Mouse (Mus musculus): ENCODE measurements around the gene Kif7. TPM values are rescaled to one million over a fixed set of nuclear protein-coding genes. Genes with fewer than 3 reads are reported as not detected.
A peak's percentile ranks its signal among the peaks of the same experiment; 100 is the strongest.

The Kif7 gene
- 1.3 and 1.9 TPM in 2 replicates for polyA plus RNA-seq (2015; fragmentation: Nextera tagmentation; extraction: Ambion mirVana)

GRCm38 (mm10) chr7:79715187-79715981, at the start of gene Kif7:
TSS of gene Kif7 (minus strand) at chr7:79715720.
- Histone ChIP-seq H3K36me3 (ENCODE audit: control insufficient read depth, insufficient read depth, low read length) (no peaks in the 10 kb centered on the region), H3K4me1 (ENCODE audit: control insufficient read depth, insufficient read depth, low read length) (peaks cover 9% of the 10 kb centered on the region; the same call in 1 of the 2 replicates), H3K4me2 (ENCODE audit: low read length) (peak within 1 kb of the TSS; percentile 94), H3K9ac (ENCODE audit: low read depth, low read length) (peak within 1 kb of the TSS; percentile 67), H3K27me3 (ENCODE audit: control insufficient read depth, insufficient read depth, low read depth, low read length) (no peaks in the 10 kb centered on the region), H3K9me3 (replicated peaks; ENCODE audit: control insufficient read depth, low read length, poor library complexity, severe bottlenecking) (no peaks in the 10 kb centered on the region), H3K4me3 (ENCODE audit: low read depth, low read length) (peak within 1 kb of the TSS; percentile 62), H3K27ac (ENCODE audit: low read length) (no peak within 1 kb of the TSS)
- ATAC-seq, result peak; percentile 74
- whole genome bisulfite sequencing, result under 1% methylated on average over 45 of the region's 55 CpGs

GRCm38 (mm10) chr7:79762106-79762505, 46.6 kb upstream of the Kif7 start:
- H3K36me3 ChIP-seq (ENCODE audit: control insufficient read depth, insufficient read depth, low read length), result no peaks in the 10 kb centered on the region
- no peak overlapping the region for H3K4me3 ChIP-seq (ENCODE audit: low read depth, low read length)
- no peaks in the 10 kb centered on the region for H3K27me3 ChIP-seq (ENCODE audit: control insufficient read depth, insufficient read depth, low read depth, low read length)
- H3K4me1 ChIP-seq (ENCODE audit: control insufficient read depth, insufficient read depth, low read length), result no peaks in the 10 kb centered on the region
- WGBS, result 80% methylated on average over 8 of the region's 8 CpGs
- no peak for ATAC-seq
- no peak overlapping the region for H3K4me2 ChIP-seq (ENCODE audit: low read length)
- H3K27ac ChIP-seq (ENCODE audit: low read length), result no peak overlapping the region
- no peak overlapping the region for H3K9ac ChIP-seq (ENCODE audit: low read depth, low read length)
- H3K9me3 ChIP-seq (replicated peaks; ENCODE audit: control insufficient read depth, low read length, poor library complexity, severe bottlenecking), result no peaks in the 10 kb centered on the region

- H3K4me1 ChIP-seq (ENCODE audit: control insufficient read depth, insufficient read depth, low read length), result no peaks in the 10 kb centered on the region
- no peak overlapping the region for H3K4me3 ChIP-seq (ENCODE audit: low read depth, low read length)
- no peak for ATAC-seq
- H3K9me3 ChIP-seq (replicated peaks; ENCODE audit: control insufficient read depth, low read length, poor library complexity, severe bottlenecking), result no peaks in the 10 kb centered on the region
- WGBS, result 82% methylated on average over 5 of the region's 5 CpGs
- no peaks in the 10 kb centered on the region for H3K36me3 ChIP-seq (ENCODE audit: control insufficient read depth, insufficient read depth, low read length)
- no peak overlapping the region for H3K4me2 ChIP-seq (ENCODE audit: low read length)
- H3K27me3 ChIP-seq (ENCODE audit: control insufficient read depth, insufficient read depth, low read depth, low read length), result no peaks in the 10 kb centered on the region
- no peak overlapping the region for H3K9ac ChIP-seq (ENCODE audit: low read depth, low read length)
- no peak overlapping the region for H3K27ac ChIP-seq (ENCODE audit: low read length)
These were observed 45.8 kb upstream of the Kif7 start for GRCm38 (mm10) chr7:79761124-79761876.

- H3K36me3 ChIP-seq (ENCODE audit: control insufficient read depth, insufficient read depth, low read length), result no peaks in the 10 kb centered on the region
- no peaks in the 10 kb centered on the region for H3K4me1 ChIP-seq (ENCODE audit: control insufficient read depth, insufficient read depth, low read length)
- H3K27ac ChIP-seq (ENCODE audit: low read length), result no peak overlapping the region
- H3K4me2 ChIP-seq (ENCODE audit: low read length), result no peak overlapping the region
- no peak overlapping the region for H3K9ac ChIP-seq (ENCODE audit: low read depth, low read length)
- ATAC-seq, result no peak
- no peaks in the 10 kb centered on the region for H3K9me3 ChIP-seq (replicated peaks; ENCODE audit: control insufficient read depth, low read length, poor library complexity, severe bottlenecking)
- no peak overlapping the region for H3K4me3 ChIP-seq (ENCODE audit: low read depth, low read length)
- H3K27me3 ChIP-seq (ENCODE audit: control insufficient read depth, insufficient read depth, low read depth, low read length), result no peaks in the 10 kb centered on the region
These were observed 44.2 kb upstream of the Kif7 start for GRCm38 (mm10) chr7:79759766-79760165.

GRCm38 (mm10) chr7:79758176-79758575, 42.7 kb upstream of the Kif7 start:
- ATAC-seq, result no peak
- H3K9me3 ChIP-seq (replicated peaks; ENCODE audit: control insufficient read depth, low read length, poor library complexity, severe bottlenecking), result no peaks in the 10 kb centered on the region
- WGBS, result 81% methylated on average over 6 of the region's 6 CpGs
- H3K4me1 ChIP-seq (ENCODE audit: control insufficient read depth, insufficient read depth, low read length), result no peaks in the 10 kb centered on the region
- no peak overlapping the region for H3K27ac ChIP-seq (ENCODE audit: low read length)
- no peak overlapping the region for H3K4me2 ChIP-seq (ENCODE audit: low read length)
- H3K27me3 ChIP-seq (ENCODE audit: control insufficient read depth, insufficient read depth, low read depth, low read length), result no peaks in the 10 kb centered on the region
- H3K9ac ChIP-seq (ENCODE audit: low read depth, low read length), result no peak overlapping the region
- no peak overlapping the region for H3K4me3 ChIP-seq (ENCODE audit: low read depth, low read length)
- H3K36me3 ChIP-seq (ENCODE audit: control insufficient read depth, insufficient read depth, low read length), result no peaks in the 10 kb centered on the region

GRCm38 (mm10) chr7:79756334-79756733, 40.8 kb upstream of the Kif7 start:
- H3K27me3 ChIP-seq (ENCODE audit: control insufficient read depth, insufficient read depth, low read depth, low read length), result no peaks in the 10 kb centered on the region
- no peak for ATAC-seq
- no peaks in the 10 kb centered on the region for H3K4me1 ChIP-seq (ENCODE audit: control insufficient read depth, insufficient read depth, low read length)
- H3K36me3 ChIP-seq (ENCODE audit: control insufficient read depth, insufficient read depth, low read length), result no peaks in the 10 kb centered on the region
- WGBS, result 60% methylated on average over 2 of the region's 2 CpGs
- H3K4me3 ChIP-seq (ENCODE audit: low read depth, low read length), result no peak overlapping the region
- H3K9me3 ChIP-seq (replicated peaks; ENCODE audit: control insufficient read depth, low read length, poor library complexity, severe bottlenecking), result no peaks in the 10 kb centered on the region
- no peak overlapping the region for H3K9ac ChIP-seq (ENCODE audit: low read depth, low read length)
- no peak overlapping the region for H3K4me2 ChIP-seq (ENCODE audit: low read length)
- H3K27ac ChIP-seq (ENCODE audit: low read length), result no peak overlapping the region

GRCm38 (mm10) chr7:79749511-79749910, 34.0 kb upstream of the Kif7 start:
- H3K27me3 ChIP-seq (ENCODE audit: control insufficient read depth, insufficient read depth, low read depth, low read length), result no peaks in the 10 kb centered on the region
- no peak for ATAC-seq
- no peaks in the 10 kb centered on the region for H3K9me3 ChIP-seq (replicated peaks; ENCODE audit: control insufficient read depth, low read length, poor library complexity, severe bottlenecking)
- no peaks in the 10 kb centered on the region for H3K4me1 ChIP-seq (ENCODE audit: control insufficient read depth, insufficient read depth, low read length)
- WGBS, result 90% methylated on average over 6 of the region's 6 CpGs
- H3K36me3 ChIP-seq (ENCODE audit: control insufficient read depth, insufficient read depth, low read length), result no peaks in the 10 kb centered on the region
- H3K4me3 ChIP-seq (ENCODE audit: low read depth, low read length), result no peak overlapping the region
- H3K9ac ChIP-seq (ENCODE audit: low read depth, low read length), result no peak overlapping the region
- no peak overlapping the region for H3K4me2 ChIP-seq (ENCODE audit: low read length)
- no peak overlapping the region for H3K27ac ChIP-seq (ENCODE audit: low read length)

- Histone ChIP-seq H3K27me3 (ENCODE audit: control insufficient read depth, insufficient read depth, low read depth, low read length) (no peaks in the 10 kb centered on the region), H3K27ac (ENCODE audit: low read length) (no peak overlapping the region), H3K4me1 (ENCODE audit: control insufficient read depth, insufficient read depth, low read length) (peaks cover 7% of the 10 kb centered on the region), H3K9me3 (replicated peaks; ENCODE audit: control insufficient read depth, low read length, poor library complexity, severe bottlenecking) (no peaks in the 10 kb centered on the region), H3K4me3 (ENCODE audit: low read depth, low read length) (no peak overlapping the region), H3K9ac (ENCODE audit: low read depth, low read length) (no peak overlapping the region), H3K4me2 (ENCODE audit: low read length) (no peak overlapping the region), H3K36me3 (ENCODE audit: control insufficient read depth, insufficient read depth, low read length) (no peaks in the 10 kb centered on the region)
- WGBS, result 80% methylated on average over 6 of the region's 6 CpGs
- no peak for ATAC-seq
These were observed 32.1 kb upstream of the Kif7 start for GRCm38 (mm10) chr7:79747659-79748058.

- no peak overlapping the region for H3K4me2 ChIP-seq (ENCODE audit: low read length)
- 80% methylated on average over 5 of the region's 5 CpGs for WGBS
- ATAC-seq, result no peak
- H3K27ac ChIP-seq (ENCODE audit: low read length), result no peak overlapping the region
- H3K9me3 ChIP-seq (replicated peaks; ENCODE audit: control insufficient read depth, low read length, poor library complexity, severe bottlenecking), result no peaks in the 10 kb centered on the region
- H3K4me3 ChIP-seq (ENCODE audit: low read depth, low read length), result no peak overlapping the region
- H3K36me3 ChIP-seq (ENCODE audit: control insufficient read depth, insufficient read depth, low read length), result no peaks in the 10 kb centered on the region
- peaks cover 10% of the 10 kb centered on the region for H3K4me1 ChIP-seq (ENCODE audit: control insufficient read depth, insufficient read depth, low read length)
- no peaks in the 10 kb centered on the region for H3K27me3 ChIP-seq (ENCODE audit: control insufficient read depth, insufficient read depth, low read depth, low read length)
- H3K9ac ChIP-seq (ENCODE audit: low read depth, low read length), result no peak overlapping the region
These were observed 29.1 kb upstream of the Kif7 start for GRCm38 (mm10) chr7:79744585-79744984.
